Mouse (Mus musculus): ENCODE measurements around the gene Rasl12.

The Rasl12 gene

DNA sequence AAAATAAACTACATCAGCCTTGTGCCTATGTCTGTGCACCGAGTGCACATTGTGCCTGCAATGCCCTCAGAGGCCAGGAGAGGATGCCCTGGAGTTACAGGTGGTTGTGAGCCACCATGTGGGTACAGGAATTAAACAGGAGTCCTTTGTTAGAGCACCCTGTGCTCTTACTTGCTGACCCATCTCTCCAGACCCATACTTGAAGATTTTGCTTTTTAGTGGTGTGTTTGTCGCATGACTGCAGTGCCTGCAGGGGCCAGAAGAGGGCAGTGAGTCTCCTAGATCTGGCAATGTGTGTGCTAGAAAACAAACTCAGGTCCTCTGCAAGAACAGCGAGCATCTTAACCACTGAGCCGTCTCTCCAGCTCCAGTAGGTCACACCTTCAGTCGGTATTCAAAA is 35.8 kb downstream of the Rasl12 start:
- peaks cover 16% of the 10 kb centered on the region; the same call in 1 of the 2 replicates for H3K36me3 ChIP-seq (ENCODE audit: insufficient read depth, low read length)
- H3K4me1 ChIP-seq (replicated peaks; ENCODE audit: low read depth, low read length), result peaks cover 31% of the 10 kb centered on the region
- peaks cover 6% of the 10 kb centered on the region; the same call in 1 of the 2 replicates for H3K27me3 ChIP-seq (ENCODE audit: insufficient read depth, low read length)
- no peak for TF ChIP-seq POU5F1 (IDR thresholded peaks at IDR 0.05; ENCODE audit: borderline replicate concordance, low read length)
- TF ChIP-seq CTCF (conservative IDR thresholded peaks at IDR 0.05; ENCODE audit: low read length), result peak; percentile 92
- TF ChIP-seq NANOG (IDR thresholded peaks at IDR 0.05; ENCODE audit: borderline replicate concordance, low read length), result no peak
- no peak overlapping the region for H3K4me3 ChIP-seq (replicated peaks; ENCODE audit: low read length)
- H3K9me3 ChIP-seq (ENCODE audit: low read length), result no peaks in the 10 kb centered on the region

DNA sequence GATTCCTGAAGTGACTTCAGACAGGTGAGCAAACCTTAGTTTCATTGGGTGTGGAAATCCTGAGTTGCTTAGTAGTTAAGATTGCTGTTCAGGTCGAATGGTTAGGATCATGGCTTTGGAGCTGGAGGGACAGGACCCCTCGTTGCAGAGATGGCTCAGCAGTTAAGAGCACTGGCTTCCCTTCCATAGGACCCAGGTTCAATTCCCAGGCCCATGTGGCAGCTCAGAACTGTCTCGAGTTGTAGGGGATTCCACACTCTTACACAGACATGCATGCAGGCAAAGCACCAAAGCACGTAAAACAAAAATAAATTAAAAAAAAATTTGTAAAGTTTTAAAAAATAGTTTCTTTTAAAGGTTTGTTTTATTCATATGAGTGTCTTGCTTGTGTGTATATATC is 36.9 kb downstream of the Rasl12 start:
- no peaks in the 10 kb centered on the region for H3K9me3 ChIP-seq (ENCODE audit: low read length)
- peaks cover 31% of the 10 kb centered on the region for H3K4me1 ChIP-seq (replicated peaks; ENCODE audit: low read depth, low read length)
- TF ChIP-seq POU5F1 (IDR thresholded peaks at IDR 0.05; ENCODE audit: borderline replicate concordance, low read length), result no peak
- no peak for TF ChIP-seq NANOG (IDR thresholded peaks at IDR 0.05; ENCODE audit: borderline replicate concordance, low read length)
- TF ChIP-seq CTCF (conservative IDR thresholded peaks at IDR 0.05; ENCODE audit: low read length), result no peak
- peaks cover 6% of the 10 kb centered on the region; the same call in 1 of the 2 replicates for H3K27me3 ChIP-seq (ENCODE audit: insufficient read depth, low read length)
- H3K4me3 ChIP-seq (replicated peaks; ENCODE audit: low read length), result no peak overlapping the region
- peaks cover 22% of the 10 kb centered on the region for H3K36me3 ChIP-seq (ENCODE audit: insufficient read depth, low read length)

DNA sequence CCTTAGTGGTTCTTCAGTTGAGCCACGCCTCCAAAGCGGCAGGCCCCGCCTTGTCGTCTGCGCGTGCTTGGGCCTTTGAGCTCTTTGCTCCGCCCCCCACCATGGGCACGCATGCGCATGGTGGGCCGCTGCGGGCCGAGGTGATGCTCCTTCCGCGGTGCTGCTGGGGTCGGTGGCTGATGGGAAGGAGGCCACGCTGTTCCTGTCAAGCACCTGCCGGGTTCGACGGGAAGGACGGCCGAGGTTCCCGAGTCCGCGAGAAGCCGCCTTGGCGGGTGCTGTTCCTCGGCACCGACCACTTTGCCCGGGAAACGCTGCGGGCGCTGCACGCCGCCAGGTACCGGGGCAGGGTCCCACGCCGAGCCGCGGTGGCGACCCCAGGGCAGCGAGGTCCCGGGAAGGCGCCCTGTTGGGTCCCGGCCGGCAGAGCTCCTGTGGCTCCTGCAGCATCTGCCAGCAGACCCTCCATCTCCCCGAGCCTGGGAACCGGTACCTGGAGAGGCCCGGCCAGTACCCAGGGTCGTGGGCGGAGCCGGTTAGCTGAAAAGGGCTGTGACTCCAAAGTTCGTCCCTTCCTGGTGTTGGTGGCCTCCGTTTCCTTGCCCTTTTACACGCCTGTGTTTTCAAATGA is 37.5 kb downstream of the Rasl12 start, which contains the start of gene Mtfmt:
Gene Mtfmt, plus strand, starts transcription at position 112 of the 631 bp plus-strand sequence.
- peaks cover 28% of the 10 kb centered on the region for H3K36me3 ChIP-seq (ENCODE audit: insufficient read depth, low read length)
- TF ChIP-seq POU5F1 (IDR thresholded peaks at IDR 0.05; ENCODE audit: borderline replicate concordance, low read length), result no peak
- H3K27me3 ChIP-seq (ENCODE audit: insufficient read depth, low read length), result peaks cover 6% of the 10 kb centered on the region; the same call in 1 of the 2 replicates
- H3K4me1 ChIP-seq (replicated peaks; ENCODE audit: low read depth, low read length), result peaks cover 29% of the 10 kb centered on the region
- H3K9me3 ChIP-seq (ENCODE audit: low read length), result no peaks in the 10 kb centered on the region
- peak within 1 kb of the TSS; percentile 97 for H3K4me3 ChIP-seq (replicated peaks; ENCODE audit: low read length)

DNA sequence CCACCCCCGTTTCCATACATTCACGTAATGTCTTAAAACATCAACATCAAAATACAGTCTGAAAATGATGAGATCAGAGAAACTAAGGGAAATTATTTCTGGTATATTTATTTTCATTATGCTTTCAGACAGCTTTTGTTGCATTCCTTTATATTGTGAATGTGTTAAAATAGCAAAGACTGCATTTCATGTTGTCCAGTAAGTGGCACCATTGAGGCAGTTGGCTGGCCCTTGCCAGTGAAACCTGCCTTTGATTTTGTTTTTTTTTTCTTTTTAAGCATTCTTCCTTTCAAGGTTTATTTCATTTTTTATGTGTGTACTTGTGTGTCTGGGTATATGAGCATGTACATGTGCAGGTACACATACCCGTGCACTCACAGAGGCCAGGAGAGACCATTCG is 46.4 kb downstream of the Rasl12 start:
- Histone ChIP-seq H3K4me3 (replicated peaks; ENCODE audit: low read length) (no peak overlapping the region), H3K36me3 (ENCODE audit: insufficient read depth, low read length) (peaks cover 82% of the 10 kb centered on the region), H3K9me3 (ENCODE audit: low read length) (no peaks in the 10 kb centered on the region), H3K4me1 (replicated peaks; ENCODE audit: low read depth, low read length) (peaks cover 12% of the 10 kb centered on the region; the same call in 1 of the 2 replicates), H3K27me3 (ENCODE audit: insufficient read depth, low read length) (no peaks in the 10 kb centered on the region)
- no peak for TF ChIP-seq CTCF (conservative IDR thresholded peaks at IDR 0.05; ENCODE audit: low read length)
- TF ChIP-seq NANOG (IDR thresholded peaks at IDR 0.05; ENCODE audit: borderline replicate concordance, low read length), result no peak
- no peak for TF ChIP-seq POU5F1 (IDR thresholded peaks at IDR 0.05; ENCODE audit: borderline replicate concordance, low read length)

DNA sequence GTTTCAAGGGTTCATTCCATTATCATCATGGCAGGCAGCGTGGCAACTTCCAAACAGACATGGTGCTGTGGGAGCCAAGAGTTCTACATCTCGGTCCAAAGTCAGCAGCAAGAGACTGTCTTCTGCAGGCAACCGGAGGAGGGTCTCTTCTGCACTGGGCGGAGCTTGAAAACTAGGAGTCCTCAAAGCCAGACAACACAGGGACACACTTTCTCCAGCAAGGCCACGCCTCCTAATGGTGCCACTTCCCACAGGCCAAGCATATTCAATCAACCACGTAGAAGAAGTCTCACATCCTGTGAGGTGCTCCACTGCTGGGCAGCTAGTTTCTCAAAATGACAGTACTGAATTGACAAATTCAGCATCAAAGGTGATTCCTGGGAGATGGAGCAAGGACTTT is 49.6 kb downstream of the Rasl12 start:
- H3K36me3 ChIP-seq (ENCODE audit: insufficient read depth, low read length), result peaks cover 84% of the 10 kb centered on the region
- TF ChIP-seq NANOG (IDR thresholded peaks at IDR 0.05; ENCODE audit: borderline replicate concordance, low read length), result no peak
- no peak for TF ChIP-seq CTCF (conservative IDR thresholded peaks at IDR 0.05; ENCODE audit: low read length)
- TF ChIP-seq POU5F1 (IDR thresholded peaks at IDR 0.05; ENCODE audit: borderline replicate concordance, low read length), result no peak
- H3K4me3 ChIP-seq (replicated peaks; ENCODE audit: low read length), result no peak overlapping the region
- H3K4me1 ChIP-seq (replicated peaks; ENCODE audit: low read depth, low read length), result peaks cover 6% of the 10 kb centered on the region; the same call in 1 of the 2 replicates
- H3K27me3 ChIP-seq (ENCODE audit: insufficient read depth, low read length), result no peaks in the 10 kb centered on the region
- no peaks in the 10 kb centered on the region for H3K9me3 ChIP-seq (ENCODE audit: low read length)

DNA sequence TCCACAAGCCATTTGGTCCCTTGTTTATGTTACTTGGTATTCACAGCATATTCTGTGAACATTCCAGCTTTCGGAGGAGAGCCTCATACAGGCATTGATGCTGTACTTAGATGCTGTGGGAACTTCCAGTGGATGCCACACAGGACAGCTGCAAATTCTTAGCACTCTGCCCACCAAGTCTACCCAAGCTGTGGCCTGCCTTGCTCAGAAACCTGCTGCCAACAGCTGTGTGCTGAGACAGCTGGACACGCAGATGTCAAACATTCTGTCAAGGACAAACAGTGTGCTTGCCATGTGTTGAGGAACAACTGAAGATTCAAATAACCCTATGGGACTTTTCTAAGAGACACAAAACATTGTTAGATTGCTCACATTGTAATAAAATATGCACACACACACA is 60.7 kb downstream of the Rasl12 start:
- Histone ChIP-seq H3K27me3 (ENCODE audit: insufficient read depth, low read length) (no peaks in the 10 kb centered on the region), H3K36me3 (ENCODE audit: insufficient read depth, low read length) (no peaks in the 10 kb centered on the region), H3K4me3 (replicated peaks; ENCODE audit: low read length) (no peak overlapping the region), H3K4me1 (replicated peaks; ENCODE audit: low read depth, low read length) (peaks cover 16% of the 10 kb centered on the region), H3K9me3 (ENCODE audit: low read length) (no peaks in the 10 kb centered on the region)
- TF ChIP-seq POU5F1 (IDR thresholded peaks at IDR 0.05; ENCODE audit: borderline replicate concordance, low read length) (no peak), CTCF (conservative IDR thresholded peaks at IDR 0.05; ENCODE audit: low read length) (no peak), NANOG (IDR thresholded peaks at IDR 0.05; ENCODE audit: borderline replicate concordance, low read length) (no peak)

DNA sequence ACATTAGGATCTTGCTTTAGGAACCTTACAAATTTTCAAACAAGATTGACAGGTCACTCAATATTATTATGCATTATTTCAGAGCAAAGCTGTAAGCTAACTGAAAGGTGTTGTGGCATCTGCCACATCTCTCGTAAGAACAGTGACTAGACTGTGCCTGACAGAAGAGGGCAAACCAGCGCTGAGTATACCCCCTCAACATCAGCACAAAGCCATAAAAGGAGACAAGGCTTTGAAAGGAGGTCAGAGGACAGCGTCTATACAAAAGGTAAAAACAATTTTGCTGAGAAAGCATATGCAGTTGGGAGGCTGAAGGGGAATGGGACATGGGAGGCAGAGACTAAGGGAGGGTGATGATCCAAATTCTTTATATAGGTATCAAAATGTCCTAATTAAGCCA is 61.9 kb downstream of the Rasl12 start:
- TF ChIP-seq CTCF (conservative IDR thresholded peaks at IDR 0.05; ENCODE audit: low read length), result no peak
- no peak for TF ChIP-seq POU5F1 (IDR thresholded peaks at IDR 0.05; ENCODE audit: borderline replicate concordance, low read length)
- no peak for TF ChIP-seq NANOG (IDR thresholded peaks at IDR 0.05; ENCODE audit: borderline replicate concordance, low read length)
- Histone ChIP-seq H3K36me3 (ENCODE audit: insufficient read depth, low read length) (peaks cover 3% of the 10 kb centered on the region; the same call in 1 of the 2 replicates), H3K4me1 (replicated peaks; ENCODE audit: low read depth, low read length) (peaks cover 16% of the 10 kb centered on the region), H3K27me3 (ENCODE audit: insufficient read depth, low read length) (no peaks in the 10 kb centered on the region), H3K4me3 (replicated peaks; ENCODE audit: low read length) (no peak overlapping the region), H3K9me3 (ENCODE audit: low read length) (no peaks in the 10 kb centered on the region)

DNA sequence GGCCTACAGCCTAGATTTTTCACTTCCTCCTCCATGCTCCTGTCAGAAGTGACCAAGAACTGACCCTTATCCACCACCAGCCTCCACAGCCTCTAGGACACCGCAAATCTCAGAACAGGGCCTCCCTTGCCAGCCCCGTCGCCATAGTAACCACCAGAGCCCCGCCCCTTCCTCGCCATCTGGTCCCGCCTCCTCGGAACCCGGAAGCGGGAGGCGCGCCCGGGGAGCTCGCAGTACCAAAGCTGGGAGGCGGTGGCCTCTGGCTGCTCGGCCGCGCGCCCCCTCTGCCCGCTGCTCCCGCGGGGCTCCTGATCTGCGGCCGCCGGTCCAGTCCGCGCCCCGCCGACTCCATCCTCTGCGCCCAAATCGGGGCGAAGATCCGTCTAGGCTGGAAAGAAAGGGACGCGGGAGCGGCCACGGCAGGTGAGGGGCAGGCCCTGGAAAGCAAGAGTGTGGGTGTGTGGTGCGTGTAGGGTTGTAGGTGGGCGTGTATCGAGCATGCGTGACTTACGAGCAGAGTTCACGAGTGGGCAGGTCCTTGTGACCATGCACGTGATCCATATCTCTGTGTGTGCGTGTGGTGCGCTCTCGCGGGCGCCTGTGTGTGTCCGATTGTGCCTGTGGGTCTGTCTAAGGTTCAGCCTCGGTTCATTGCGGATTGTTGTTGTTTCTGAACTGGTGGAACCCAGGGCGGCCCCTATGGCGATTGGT is 62.6 kb downstream of the Rasl12 start, which contains the start of gene Spg21:
Gene Spg21, plus strand, starts transcription at position 216 of the 711 bp plus-strand sequence.
- H3K27me3 ChIP-seq (ENCODE audit: insufficient read depth, low read length), result no peaks in the 10 kb centered on the region
- peak within 1 kb of the TSS; percentile 95 for H3K4me3 ChIP-seq (replicated peaks; ENCODE audit: low read length)
- TF ChIP-seq NANOG (IDR thresholded peaks at IDR 0.05; ENCODE audit: borderline replicate concordance, low read length), result no peak
- TF ChIP-seq POU5F1 (IDR thresholded peaks at IDR 0.05; ENCODE audit: borderline replicate concordance, low read length), result no peak
- no peak for TF ChIP-seq CTCF (conservative IDR thresholded peaks at IDR 0.05; ENCODE audit: low read length)
- H3K9me3 ChIP-seq (ENCODE audit: low read length), result no peaks in the 10 kb centered on the region
- peaks cover 16% of the 10 kb centered on the region for H3K4me1 ChIP-seq (replicated peaks; ENCODE audit: low read depth, low read length)
- H3K36me3 ChIP-seq (ENCODE audit: insufficient read depth, low read length), result peaks cover 10% of the 10 kb centered on the region
